Mouse (Mus musculus) hindbrain, embryonic 10.5 days (tissue): Measurements from ENCODE around the gene Neb. TPM values are rescaled to one million over a fixed set of nuclear protein-coding genes. Genes with fewer than 3 reads are reported as not detected.
A peak's percentile ranks its signal among the peaks of the same experiment; 100 is the strongest.

ENCODE experiments used
- DNase-seq: peaks from one replicate; pipeline ENCODE4 v3.0.0-alpha.2; 2017; ENCODE audit warnings: low spot score
- H3K27ac ChIP-seq: fragments of 300-500 bp; sonication (generic); 2 replicates; pipeline ENCODE4 v1.5.1; 2016; ENCODE audit warnings: mild to moderate bottlenecking, moderate library complexity
- H3K27me3 ChIP-seq: fragments of 300-500 bp; sonication (generic); 2 replicates; pipeline ENCODE4 v1.6.1; 2016; ENCODE audit warnings: mild to moderate bottlenecking; ENCODE audit not compliant: poor library complexity, insufficient read depth, severe bottlenecking
- H3K36me3 ChIP-seq: fragments of 300-500 bp; sonication (generic); 2 replicates; pipeline ENCODE4 v1.6.1; 2016; ENCODE audit warnings: mild to moderate bottlenecking, moderate library complexity
- H3K4me1 ChIP-seq: fragments of 300-500 bp; sonication (generic); replicated peaks from 2 replicates; pipeline ENCODE4 v1.6.1; 2016; ENCODE audit warnings: mild to moderate bottlenecking
- H3K4me3 ChIP-seq: fragments of 300-500 bp; sonication (generic); 2 replicates; pipeline ENCODE4 v1.5.1; 2016; ENCODE audit warnings: mild to moderate bottlenecking, moderate library complexity
- H3K9me3 ChIP-seq: fragments of 300-500 bp; sonication (generic); 2 replicates; pipeline ENCODE4 v1.6.1; 2016; ENCODE audit warnings: mild to moderate bottlenecking, moderate library complexity
- WGBS: fragments of 180-500 bp; shearing (Covaris S2); methylation state at CpG from one replicate; pipeline ENCODE4 v1.1.7; 2016; 5-methylcytosine and 5-hydroxymethylcytosine counted together
- polyA plus RNA-seq: library from polyadenylated mRNA; unstranded; fragments of >200 nt; fragmentation: Nextera tagmentation; extraction: Ambion mirVana; gene quantifications from 2 replicates; pipeline ENCODE4 v1.2.1, GENCODE M21; 2016

Neb gene
- polyA plus RNA-seq, 1 experiment from 2014 or later: 0.08 TPM

GRCm38 (mm10) chr2:52272146-52272545 lies 106.1 kb downstream of the Neb start:
- H3K9me3 ChIP-seq: no peaks in the 10 kb centered on the region
- peak; percentile 3 for DNase-seq
- no peak overlapping the region for H3K27ac ChIP-seq
- H3K4me1 ChIP-seq: peaks cover 3% of the 10 kb centered on the region; the same call in 1 of the 2 replicates
- no peaks in the 10 kb centered on the region for H3K36me3 ChIP-seq
- no peaks in the 10 kb centered on the region for H3K27me3 ChIP-seq
- WGBS: 30% methylated on average over 1 of the region's 1 CpGs
- H3K4me3 ChIP-seq: no peak overlapping the region

DNA sequence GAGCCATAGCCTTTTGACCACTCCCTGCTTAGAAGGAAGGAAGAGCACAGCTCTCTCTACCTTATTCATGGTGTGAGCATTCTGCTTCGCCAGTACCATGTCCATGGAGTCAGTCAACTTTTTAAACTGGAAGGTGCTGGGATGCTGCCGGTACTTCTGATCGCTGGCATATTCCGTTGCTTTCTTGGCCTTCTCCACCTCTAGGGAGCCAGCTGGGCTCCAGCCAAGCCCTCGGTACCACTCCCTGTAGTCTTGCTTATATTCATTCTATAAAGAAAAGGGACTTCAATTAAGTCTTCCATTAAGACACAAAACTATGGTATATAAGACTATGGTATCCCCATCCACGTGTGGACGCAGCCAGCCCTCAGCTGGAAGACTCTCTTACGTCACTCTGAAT lies 107.4 kb downstream of the Neb start:
- Histone ChIP-seq H3K27me3 (no peaks in the 10 kb centered on the region), H3K27ac (no peak overlapping the region), H3K36me3 (no peaks in the 10 kb centered on the region), H3K4me1 (peaks cover 3% of the 10 kb centered on the region; the same call in 1 of the 2 replicates), H3K4me3 (no peak overlapping the region), H3K9me3 (no peaks in the 10 kb centered on the region)
- 93% methylated on average over 8 of the region's 8 CpGs for WGBS
- no peak for DNase-seq

DNA sequence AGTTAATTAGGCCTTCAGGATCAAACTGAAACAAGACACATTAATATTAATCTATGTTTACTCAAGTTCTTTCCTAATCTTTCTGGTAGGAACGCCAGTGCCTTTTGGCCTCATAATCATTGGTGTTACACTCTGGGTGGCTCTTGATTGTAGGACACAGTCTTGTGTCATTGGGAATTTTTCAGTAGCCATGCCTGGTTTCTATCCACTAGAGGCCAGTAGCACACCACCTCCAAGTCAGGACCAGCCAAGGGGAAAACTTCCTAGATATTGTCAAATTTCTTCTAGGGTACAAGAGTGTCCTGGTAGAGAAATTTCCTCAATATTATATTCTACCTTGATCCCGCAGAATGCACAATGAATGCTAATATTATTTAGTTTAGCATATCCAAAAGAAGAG lies 116.1 kb downstream of the Neb start:
- H3K4me1 ChIP-seq: no peaks in the 10 kb centered on the region
- H3K4me3 ChIP-seq: no peak overlapping the region
- H3K27me3 ChIP-seq: no peaks in the 10 kb centered on the region
- H3K36me3 ChIP-seq: no peaks in the 10 kb centered on the region
- 56% methylated on average over 2 of the region's 2 CpGs for WGBS
- no peaks in the 10 kb centered on the region for H3K9me3 ChIP-seq
- H3K27ac ChIP-seq: no peak overlapping the region
- peak; percentile 14 for DNase-seq

GRCm38 (mm10) chr2:52252037-52252436 lies 126.2 kb downstream of the Neb start:
- Histone ChIP-seq H3K27ac (no peak overlapping the region), H3K27me3 (no peaks in the 10 kb centered on the region), H3K4me3 (no peak overlapping the region), H3K4me1 (no peaks in the 10 kb centered on the region), H3K36me3 (no peaks in the 10 kb centered on the region), H3K9me3 (no peaks in the 10 kb centered on the region)
- WGBS: 65% methylated on average over 1 of the region's 1 CpGs
- DNase-seq: no peak

- 81% methylated on average over 9 of the region's 9 CpGs for WGBS
- no peak overlapping the region for H3K27ac ChIP-seq
- H3K36me3 ChIP-seq: no peaks in the 10 kb centered on the region
- no peaks in the 10 kb centered on the region for H3K4me1 ChIP-seq
- no peak overlapping the region for H3K4me3 ChIP-seq
- H3K9me3 ChIP-seq: no peaks in the 10 kb centered on the region
- DNase-seq: no peak
- H3K27me3 ChIP-seq: no peaks in the 10 kb centered on the region
These were observed 129.9 kb downstream of the Neb start for GRCm38 (mm10) chr2:52248316-52248826.

- Histone ChIP-seq H3K9me3 (no peaks in the 10 kb centered on the region), H3K27me3 (no peaks in the 10 kb centered on the region), H3K4me3 (no peak overlapping the region), H3K27ac (no peak overlapping the region), H3K36me3 (no peaks in the 10 kb centered on the region), H3K4me1 (no peaks in the 10 kb centered on the region)
- DNase-seq: no peak
- 84% methylated on average over 5 of the region's 5 CpGs for WGBS
These were observed 133.2 kb downstream of the Neb start for GRCm38 (mm10) chr2:52245091-52245490.

GRCm38 (mm10) chr2:52242691-52243090 lies 135.6 kb downstream of the Neb start:
- WGBS: 86% methylated on average over 1 of the region's 1 CpGs
- no peaks in the 10 kb centered on the region for H3K36me3 ChIP-seq
- no peaks in the 10 kb centered on the region for H3K4me1 ChIP-seq
- H3K27me3 ChIP-seq: no peaks in the 10 kb centered on the region
- DNase-seq: no peak
- no peak overlapping the region for H3K27ac ChIP-seq
- no peaks in the 10 kb centered on the region for H3K9me3 ChIP-seq
- H3K4me3 ChIP-seq: no peak overlapping the region

DNA sequence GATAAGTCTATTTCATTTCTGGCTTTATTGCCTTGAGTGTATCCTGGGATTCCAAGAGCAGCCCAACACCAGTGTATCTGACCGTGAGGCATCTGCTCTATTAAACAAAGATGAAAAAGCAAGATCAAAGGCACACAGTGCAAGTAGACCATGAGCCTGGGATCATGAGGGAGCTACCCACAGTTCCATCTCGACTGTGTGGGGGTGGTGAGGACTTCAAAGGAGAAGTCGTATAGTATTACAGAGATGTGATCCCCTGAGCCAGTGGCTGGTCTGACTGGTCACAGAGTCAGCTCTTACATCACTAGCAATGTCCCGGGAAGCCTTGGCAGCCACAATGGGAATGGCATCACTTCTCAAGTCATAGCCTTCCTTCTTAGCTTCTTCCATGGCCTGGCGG lies 140.4 kb downstream of the Neb start:
- H3K27ac ChIP-seq: no peak overlapping the region
- WGBS: 72% methylated on average over 5 of the region's 5 CpGs
- H3K4me3 ChIP-seq: no peak overlapping the region
- DNase-seq: no peak
- no peaks in the 10 kb centered on the region for H3K36me3 ChIP-seq
- no peaks in the 10 kb centered on the region for H3K27me3 ChIP-seq
- H3K4me1 ChIP-seq: no peaks in the 10 kb centered on the region
- no peaks in the 10 kb centered on the region for H3K9me3 ChIP-seq

GRCm38 (mm10) chr2:52227584-52227983 lies 150.7 kb downstream of the Neb start:
- Histone ChIP-seq H3K27ac (no peak overlapping the region), H3K9me3 (no peaks in the 10 kb centered on the region), H3K4me1 (no peaks in the 10 kb centered on the region), H3K36me3 (no peaks in the 10 kb centered on the region), H3K27me3 (no peaks in the 10 kb centered on the region), H3K4me3 (no peak overlapping the region)
- DNase-seq: no peak
- 63% methylated on average over 3 of the region's 3 CpGs for WGBS

DNA sequence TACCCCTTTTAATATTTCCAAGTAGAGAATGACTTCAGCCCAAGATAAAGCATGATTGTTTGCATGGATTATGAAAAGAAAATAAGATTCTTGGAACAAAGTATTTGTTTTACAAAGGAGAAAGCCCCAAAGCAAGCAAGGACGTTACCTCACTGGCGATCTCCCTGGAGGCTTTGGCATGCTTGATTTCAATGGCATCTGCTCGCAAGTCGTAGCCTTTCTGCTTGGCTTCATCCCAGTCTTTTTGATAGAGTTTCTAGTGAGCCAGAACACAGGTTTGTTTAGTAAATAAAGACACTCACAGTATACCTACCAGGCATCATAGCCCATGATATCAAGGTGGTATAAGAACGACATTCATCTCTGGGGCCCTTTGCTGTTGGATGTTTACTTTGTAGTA lies 153.9 kb downstream of the Neb start:
- Histone ChIP-seq H3K9me3 (no peaks in the 10 kb centered on the region), H3K27me3 (no peaks in the 10 kb centered on the region), H3K36me3 (no peaks in the 10 kb centered on the region), H3K4me1 (no peaks in the 10 kb centered on the region), H3K4me3 (no peak overlapping the region), H3K27ac (no peak overlapping the region)
- no peak for DNase-seq
- 79% methylated on average over 5 of the region's 5 CpGs for WGBS

- peak; percentile 29 for DNase-seq
- 53% methylated on average over 8 of the region's 8 CpGs for WGBS
These were observed 158.2 kb downstream of the Neb start for GRCm38 (mm10) chr2:52220074-52220473.

GRCm38 (mm10) chr2:52215945-52216344 lies 162.3 kb downstream of the Neb start:
- H3K4me1 ChIP-seq: 0 out of 2 replicates have a peak, but pooled peaks cover 3% of the 10 kb centered on the region
- no peaks in the 10 kb centered on the region for H3K36me3 ChIP-seq
- no peak overlapping the region for H3K4me3 ChIP-seq
- no peaks in the 10 kb centered on the region for H3K9me3 ChIP-seq
- no peaks in the 10 kb centered on the region for H3K27me3 ChIP-seq
- 91% methylated on average over 8 of the region's 8 CpGs for whole genome bisulfite sequencing
- DNase-seq: no peak
- no peak overlapping the region for H3K27ac ChIP-seq

More at GRCm38 (mm10) chr2:52220074-52220473, 158.2 kb downstream of the Neb start:
- Histone ChIP-seq H3K27me3 (no peaks in the 10 kb centered on the region), H3K4me3 (no peak overlapping the region), H3K36me3 (no peaks in the 10 kb centered on the region), H3K4me1 (no peaks in the 10 kb centered on the region), H3K27ac (no peak overlapping the region), H3K9me3 (no peaks in the 10 kb centered on the region)

- H3K9me3 ChIP-seq: no peaks in the 10 kb centered on the region
- H3K27me3 ChIP-seq: no peaks in the 10 kb centered on the region
- WGBS: 94% methylated on average over 11 of the region's 11 CpGs
- 0 out of 2 replicates have a peak, but pooled peaks cover 3% of the 10 kb centered on the region for H3K4me1 ChIP-seq
- no peak for DNase-seq
- H3K36me3 ChIP-seq: no peaks in the 10 kb centered on the region
- no peak overlapping the region for H3K4me3 ChIP-seq
- no peak overlapping the region for H3K27ac ChIP-seq
These were observed 165.7 kb downstream of the Neb start for GRCm38 (mm10) chr2:52212561-52212961.

- Histone ChIP-seq H3K27me3 (no peaks in the 10 kb centered on the region), H3K36me3 (no peaks in the 10 kb centered on the region), H3K4me1 (0 out of 2 replicates have a peak, but pooled peaks cover 3% of the 10 kb centered on the region), H3K9me3 (no peaks in the 10 kb centered on the region), H3K4me3 (no peak overlapping the region), H3K27ac (no peak overlapping the region)
- DNase-seq: peak; percentile 5
- 62% methylated on average over 5 of the region's 5 CpGs for WGBS
These were observed 166.8 kb downstream of the Neb start for GRCm38 (mm10) chr2:52211358-52211899.
